Mouse (Mus musculus) thymus, postnatal 14 days (tissue): ENCODE measurements around the gene Olfr806.

ENCODE experiments used
- DNase-seq: peaks from one replicate; pipeline ENCODE4 v3.0.0; 2021

Gene Olfr806

GRCm38 (mm10) chr10:129741821-129742220, at the start of gene Olfr806:
Gene Olfr806, minus strand, starts transcription at chr10:129741921.
- no peak for DNase-seq

GRCm38 (mm10) chr10:129778123-129778522, 36.4 kb upstream of the Olfr806 start:
- no peak for DNase-seq

GRCm38 (mm10) chr10:129774338-129774737, 32.6 kb upstream of the Olfr806 start, which contains the start of gene Olfr809:
Gene Olfr809, plus strand, starts transcription at chr10:129774638.
- no peak for DNase-seq

GRCm38 (mm10) chr10:129765182-129765581, 23.5 kb upstream of the Olfr806 start, which contains the start of gene Olfr808:
Gene Olfr808, plus strand, starts transcription at chr10:129765482.
- no peak for DNase-seq

DNA sequence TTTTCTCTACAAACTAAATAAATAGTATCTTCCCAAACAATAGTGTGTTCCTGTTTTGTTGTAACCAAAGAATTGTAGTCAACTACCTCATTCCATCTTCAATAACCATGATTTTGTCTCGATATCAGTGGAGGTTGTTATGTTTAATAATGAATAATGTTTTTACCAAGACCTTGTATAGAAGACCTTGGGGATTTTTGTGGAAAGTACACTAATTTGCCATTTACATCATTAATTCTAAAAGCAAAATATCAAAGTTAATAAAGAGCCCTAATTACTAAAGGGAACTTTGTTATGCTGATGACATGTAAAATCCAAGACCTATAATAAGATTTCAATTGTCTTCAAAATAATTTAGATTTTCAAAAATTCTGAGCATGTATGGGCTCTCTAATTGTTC, 16.0 kb upstream of the Olfr806 start, which contains the start of gene Olfr807:
Olfr807 (minus strand) TSS at position 101 of the 400 bp plus-strand sequence.
- no peak for DNase-seq

DNA sequence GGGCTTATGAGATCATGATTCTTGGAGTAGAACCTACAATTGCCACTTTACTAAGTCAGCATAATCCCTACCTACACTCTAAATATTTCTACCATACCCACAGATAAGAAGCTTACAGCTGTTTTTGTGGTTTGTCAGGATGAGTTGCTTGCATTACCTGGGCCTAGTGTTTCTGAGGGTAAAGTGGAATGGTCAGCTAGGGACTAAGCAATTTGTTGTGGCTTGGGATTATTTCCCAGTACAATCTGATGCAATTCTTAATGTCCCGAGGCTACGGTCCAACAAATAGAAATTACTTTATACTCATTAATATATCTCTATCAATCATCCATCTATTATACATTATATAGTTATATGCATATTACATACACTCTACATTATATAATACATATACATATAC, 12.4 kb downstream of the Olfr806 start, which contains the start of gene Olfr805:
Olfr805 (minus strand) TSS at position 101 of the 400 bp plus-strand sequence.
- no peak for DNase-seq

DNA sequence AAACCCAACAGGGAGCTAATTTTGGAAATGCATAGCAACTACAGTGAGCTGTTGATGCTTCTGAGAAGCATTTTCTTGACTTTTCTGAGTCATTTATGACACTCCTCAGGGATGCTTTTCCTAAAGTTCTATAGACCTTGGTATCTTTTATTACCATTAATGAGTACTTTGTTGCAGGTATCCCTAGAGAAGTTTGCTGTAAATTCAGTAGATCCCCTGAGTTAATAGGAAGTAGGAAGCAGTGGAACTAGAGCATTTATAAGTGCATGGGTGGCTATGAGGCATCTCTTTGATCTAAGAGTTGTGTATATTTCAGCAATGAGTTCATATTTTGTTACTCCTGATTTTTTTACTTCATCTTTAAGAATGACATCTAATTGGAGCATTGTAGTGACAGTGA, 38.8 kb downstream of the Olfr806 start, which contains the start of gene Olfr804:
Olfr804 (plus strand) TSS at position 301 of the 400 bp plus-strand sequence.
- no peak for DNase-seq

DNA sequence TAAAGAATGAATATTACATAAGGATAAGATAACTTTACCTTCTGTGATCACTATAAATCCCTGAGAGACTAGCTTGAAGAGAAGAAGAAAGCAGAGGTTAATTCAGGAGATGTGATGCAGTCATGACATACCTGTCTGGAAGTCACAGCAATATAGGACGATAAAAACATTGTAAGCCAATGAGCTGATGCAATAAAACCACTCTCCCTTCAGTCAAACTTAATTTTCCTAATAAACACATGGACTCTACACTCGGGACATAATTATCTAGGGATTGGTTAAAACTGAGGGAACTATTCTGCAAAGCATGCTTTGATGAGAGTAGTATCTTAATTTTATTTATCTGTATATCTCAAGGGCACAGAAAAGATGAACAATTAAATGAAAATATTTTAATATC, 47.5 kb downstream of the Olfr806 start, which contains the start of gene Olfr803:
Olfr803 (minus strand) TSS at position 101 of the 400 bp plus-strand sequence.
- no peak for DNase-seq

- DNase-seq: no peak
Measured at GRCm38 (mm10) chr10:129688069-129688468, 53.7 kb downstream of the Olfr806 start, which contains the start of gene Olfr802. Gene Olfr802, minus strand, starts transcription at chr10:129688169.
